Mouse (Mus musculus): ENCODE measurements around the gene Ccdc180. TPM values are rescaled to one million over a fixed set of nuclear protein-coding genes. Genes with fewer than 3 reads are reported as not detected.

The Ccdc180 gene
- polyA plus RNA-seq, 2 experiments from 2014 or later = 0.12 to 0.29 TPM

- no peak for ATAC-seq
Measured at GRCm38 (mm10) chr4:45911876-45912275, 21.8 kb downstream of the Ccdc180 start.

DNA sequence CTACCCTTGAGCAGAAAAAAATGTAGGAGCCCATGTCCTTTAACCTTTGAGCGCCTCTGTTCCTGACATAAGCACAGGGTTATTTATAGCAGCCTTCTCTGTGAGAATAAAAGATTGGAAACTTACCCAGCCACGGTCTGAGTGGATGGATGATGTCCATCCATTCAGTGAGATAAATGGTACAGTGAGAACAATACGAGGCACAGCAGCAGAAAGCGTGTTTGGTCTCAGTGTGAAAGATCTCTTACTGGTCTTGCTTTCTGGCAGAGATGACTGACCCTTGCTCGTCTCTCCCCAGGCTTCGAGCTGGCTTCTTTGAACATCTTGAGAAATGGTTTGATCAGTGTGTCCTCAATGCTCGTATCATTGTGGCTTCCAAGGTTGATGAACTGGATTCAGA lies 27.0 kb downstream of the Ccdc180 start:
- no peak for ATAC-seq

DNA sequence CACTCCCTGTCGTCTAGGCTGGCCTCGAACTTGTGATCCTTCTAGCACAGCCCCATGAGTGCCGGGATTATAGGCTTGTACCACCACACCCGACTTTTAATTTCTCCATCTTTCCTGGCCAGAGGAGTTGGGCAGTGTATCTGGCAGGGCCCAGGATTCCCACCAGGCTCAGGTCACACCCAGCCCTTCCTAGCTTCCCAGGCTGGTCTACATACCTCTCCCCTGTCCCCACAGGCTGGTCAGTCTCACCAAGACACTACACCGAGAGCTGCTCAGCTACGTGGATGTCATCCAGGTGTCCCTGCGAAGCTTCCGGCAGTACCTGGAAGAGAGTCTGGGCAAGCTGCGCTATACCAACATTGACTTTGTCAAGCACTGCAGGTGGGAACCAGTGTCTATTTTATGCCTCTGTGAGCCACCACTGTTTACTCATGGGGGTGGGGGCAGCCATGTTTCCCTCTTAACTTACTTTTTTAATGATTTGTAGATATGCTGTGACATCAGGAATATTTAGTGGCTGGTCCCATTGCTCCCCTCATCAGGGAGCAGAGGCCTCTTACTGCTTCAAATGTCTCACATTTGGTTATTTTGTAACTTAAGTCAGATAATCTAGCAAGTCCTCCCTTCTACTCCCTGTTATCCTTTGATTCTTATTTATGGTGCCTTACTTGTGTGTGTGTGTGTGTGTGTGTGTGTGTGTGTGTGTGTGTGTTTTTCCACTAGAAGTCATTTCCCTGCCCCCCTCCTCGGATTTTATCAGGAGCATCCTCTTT lies 31.7 kb downstream of the Ccdc180 start:
- ATAC-seq = no peak

DNA sequence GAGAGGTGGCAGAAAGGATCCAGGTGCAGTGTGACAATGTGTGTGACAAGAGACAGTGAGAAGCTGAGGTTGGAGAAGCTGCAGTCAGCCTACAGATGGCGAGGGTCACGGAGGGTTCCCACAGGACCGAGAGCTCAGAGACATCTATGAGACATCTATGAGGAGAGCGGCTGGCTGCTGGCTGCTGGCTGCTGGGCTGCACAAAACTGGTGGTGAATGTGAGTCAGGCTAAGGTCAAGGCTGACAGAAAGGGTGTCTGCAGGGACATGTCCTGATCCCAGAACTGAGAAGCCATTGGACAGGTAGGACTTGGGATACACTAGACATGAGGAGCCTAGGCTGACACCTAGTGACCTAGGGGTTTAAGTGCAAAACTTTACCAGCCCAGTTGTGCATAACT lies 33.9 kb downstream of the Ccdc180 start:
- ATAC-seq = no peak

GRCm38 (mm10) chr4:45928561-45928960 lies 38.5 kb downstream of the Ccdc180 start:
- no peak for ATAC-seq

- ATAC-seq = no peak
Measured at GRCm38 (mm10) chr4:45941628-45942044, 51.5 kb downstream of the Ccdc180 start.

DNA sequence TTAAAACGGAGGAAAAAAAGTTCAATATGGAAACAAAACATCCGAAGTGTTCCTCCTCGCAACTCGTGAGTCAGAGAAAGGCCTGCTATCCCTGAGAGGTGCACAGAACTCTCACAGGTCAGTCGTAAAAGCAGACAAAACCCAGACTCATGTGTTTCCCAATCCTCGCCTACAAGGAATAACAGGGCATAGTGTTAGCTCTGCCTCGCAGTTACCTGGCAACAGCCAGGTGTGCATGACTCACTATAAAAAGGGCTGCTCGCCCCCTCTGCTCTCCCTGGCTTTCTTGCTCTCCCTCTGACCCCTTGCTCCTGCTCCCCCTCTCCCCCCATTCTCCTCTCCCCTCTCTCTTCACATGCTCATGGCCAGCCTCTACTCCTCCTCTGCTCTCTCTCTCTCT lies 57.6 kb downstream of the Ccdc180 start:
- ATAC-seq = no peak

DNA sequence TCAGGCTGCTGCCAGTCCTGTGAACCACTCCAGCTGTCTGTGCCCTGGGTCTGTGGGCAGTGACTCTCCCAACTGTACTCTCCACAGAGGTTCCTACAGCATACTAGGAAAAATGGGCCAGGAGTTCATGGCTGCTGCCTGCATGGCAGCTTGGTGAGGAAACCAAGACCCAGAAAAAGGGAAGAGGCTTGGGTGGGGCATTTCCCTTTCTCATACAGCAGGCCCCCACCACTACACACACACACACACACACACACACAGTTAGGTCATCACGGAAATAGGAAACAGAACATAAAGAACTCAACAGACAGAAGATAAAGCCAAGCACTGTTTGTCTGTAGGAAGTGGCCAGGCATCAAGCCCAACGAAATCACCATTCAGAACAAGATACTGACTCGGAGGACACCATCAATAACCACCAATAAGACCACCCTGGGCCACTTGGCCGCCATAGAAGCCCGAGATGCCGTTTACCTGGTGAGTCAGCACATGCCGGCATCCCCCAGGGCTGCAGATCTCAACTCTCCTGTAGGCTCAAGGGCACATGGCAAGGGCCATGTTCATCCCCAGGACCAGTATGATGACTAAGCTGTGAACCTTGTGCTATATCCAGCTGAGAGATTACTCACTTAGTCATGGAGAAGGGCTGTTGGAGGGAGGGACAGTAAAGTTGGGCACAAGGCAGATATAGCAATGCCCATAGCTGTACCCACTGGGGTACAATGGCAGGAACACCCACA lies 59.2 kb downstream of the Ccdc180 start:
- peak; percentile 32 for ATAC-seq

DNA sequence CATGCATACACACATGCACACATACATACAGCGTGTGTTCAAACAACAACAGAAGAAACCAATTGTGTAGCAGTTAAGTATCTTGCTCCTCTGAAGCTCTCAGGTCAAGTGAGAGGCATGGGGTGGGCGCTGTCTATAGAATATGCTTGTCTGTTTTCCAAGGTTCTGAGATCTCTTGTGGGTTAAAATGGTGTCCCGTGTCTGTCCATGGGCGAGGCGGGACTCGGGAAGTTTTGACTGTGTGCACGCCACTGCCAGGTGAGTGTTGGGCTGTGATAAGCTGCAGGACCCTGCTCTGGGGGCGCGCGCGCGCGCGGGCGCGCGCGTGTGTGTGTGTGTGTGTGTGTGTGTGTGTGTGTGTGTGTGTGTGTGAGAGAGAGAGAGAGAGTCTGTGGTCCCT lies 61.7 kb downstream of the Ccdc180 start:
- no peak for ATAC-seq

DNA sequence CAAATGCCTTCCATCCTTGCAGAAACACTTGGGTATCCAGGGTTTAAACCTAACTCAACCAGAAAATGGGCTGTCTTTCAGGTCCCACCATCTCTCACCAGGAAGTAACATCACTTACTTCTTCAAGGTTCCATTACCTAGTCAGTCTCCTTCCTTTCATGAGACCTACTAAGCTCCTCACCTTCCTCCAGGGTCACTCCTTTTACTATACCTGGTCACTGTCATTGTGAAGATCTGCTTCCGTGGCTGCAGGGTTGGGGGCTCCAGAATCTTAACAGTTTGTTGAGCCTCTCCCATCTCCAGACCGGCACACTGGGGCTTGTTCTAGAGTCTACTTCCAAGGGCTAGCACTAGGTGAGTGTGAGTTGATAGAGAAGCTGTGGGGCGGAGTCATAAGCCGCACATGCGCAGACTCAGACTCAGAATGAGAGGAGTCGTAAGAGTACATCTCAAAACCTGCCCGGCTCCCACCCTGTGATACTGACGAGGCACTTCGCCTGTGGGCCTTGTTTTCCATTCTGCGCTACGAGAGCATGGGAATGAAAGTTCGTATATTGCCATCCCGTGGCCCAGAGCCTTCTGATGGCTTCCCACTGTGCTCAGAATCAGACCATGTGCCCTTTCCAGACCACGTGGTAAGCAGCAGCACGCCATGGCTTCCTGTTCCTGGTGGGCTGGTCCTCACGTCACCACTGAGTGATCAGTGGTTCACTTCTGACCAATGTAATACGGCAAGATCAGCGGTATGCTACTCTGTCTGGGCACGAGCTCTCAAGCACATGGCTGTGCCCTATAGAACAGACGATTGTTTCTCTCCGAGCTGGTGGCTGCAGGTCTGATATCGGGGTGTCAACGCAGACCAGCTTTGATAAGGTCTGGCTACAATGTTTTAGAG lies 63.2 kb downstream of the Ccdc180 start:
- ATAC-seq = no peak

GRCm38 (mm10) chr4:45955235-45955634 lies 65.1 kb downstream of the Ccdc180 start:
- ATAC-seq = no peak

DNA sequence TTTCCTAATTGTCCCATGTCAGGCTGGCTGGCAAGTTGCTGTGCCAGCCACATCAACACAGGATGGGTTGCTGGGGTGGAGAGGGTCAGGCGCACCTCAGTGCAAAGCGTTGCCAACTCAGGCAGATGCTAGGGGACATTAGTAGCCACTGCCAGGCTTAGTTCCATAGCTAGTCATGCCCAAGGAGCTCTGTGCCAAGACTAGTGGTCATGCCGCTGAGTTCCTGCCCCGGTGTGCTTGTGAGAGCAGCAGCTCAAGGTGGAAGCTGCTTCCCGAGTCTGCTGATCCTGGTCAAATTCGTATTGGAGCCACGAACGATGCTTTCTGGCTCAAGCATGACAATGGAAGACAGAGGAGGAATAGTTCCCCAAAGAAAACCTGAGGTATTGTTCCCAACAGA lies 66.0 kb downstream of the Ccdc180 start:
- no peak for ATAC-seq

DNA sequence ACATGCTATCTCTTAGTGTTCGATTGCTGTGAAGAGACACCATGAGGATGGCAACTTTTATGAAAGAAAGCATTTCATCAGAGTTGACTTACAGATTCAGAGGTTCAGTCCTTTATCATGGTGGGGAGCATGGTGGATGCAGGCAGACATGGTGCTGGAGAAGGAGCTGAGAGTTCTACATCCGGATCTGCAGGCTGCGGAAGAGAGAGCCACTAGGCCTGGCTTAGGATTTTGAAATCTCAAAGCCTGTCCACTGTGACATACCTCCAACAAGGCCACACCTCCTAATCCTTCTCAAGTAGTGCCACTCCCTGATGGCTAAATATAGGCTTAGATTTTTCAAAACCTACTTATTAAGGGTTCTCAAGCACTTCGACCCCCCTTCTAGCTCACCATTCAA lies 66.6 kb downstream of the Ccdc180 start:
- no peak for ATAC-seq

DNA sequence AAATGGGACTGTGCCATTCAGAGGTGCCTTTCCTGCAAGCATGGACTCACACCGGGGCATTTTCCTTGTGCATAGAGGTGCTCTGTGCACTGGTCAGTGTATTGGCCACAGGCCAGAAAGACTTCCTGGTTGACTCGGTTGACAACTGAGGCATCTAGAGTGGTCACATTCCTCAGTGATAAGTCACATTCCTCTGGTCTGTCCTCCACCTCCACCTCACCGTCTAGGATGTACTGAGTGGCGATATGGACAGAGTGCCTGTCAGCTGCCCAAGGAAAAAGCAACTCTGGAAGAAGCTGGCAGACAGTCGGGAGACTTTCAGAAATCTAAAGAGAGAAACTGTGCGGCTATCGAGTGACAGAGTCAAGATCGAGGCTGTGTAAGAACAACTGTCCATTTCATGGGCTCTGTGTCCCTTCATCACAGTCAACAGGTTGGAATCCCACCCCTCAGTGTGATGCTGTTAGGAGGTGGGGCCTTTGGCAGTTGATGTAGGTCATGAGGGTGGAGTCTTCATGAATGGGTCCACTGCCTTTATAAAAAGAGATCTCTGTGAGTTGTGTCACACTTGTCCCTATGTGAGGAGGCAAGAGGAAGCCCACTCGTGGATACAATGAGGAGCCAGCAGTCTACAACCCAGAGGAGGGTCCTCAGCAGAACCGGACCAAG lies 74.8 kb downstream of the Ccdc180 start, which contains the start of gene Tdrd7:
TSS of gene Tdrd7 (plus strand) at position 564 of the 669 bp plus-strand sequence.
- ATAC-seq = no peak

DNA sequence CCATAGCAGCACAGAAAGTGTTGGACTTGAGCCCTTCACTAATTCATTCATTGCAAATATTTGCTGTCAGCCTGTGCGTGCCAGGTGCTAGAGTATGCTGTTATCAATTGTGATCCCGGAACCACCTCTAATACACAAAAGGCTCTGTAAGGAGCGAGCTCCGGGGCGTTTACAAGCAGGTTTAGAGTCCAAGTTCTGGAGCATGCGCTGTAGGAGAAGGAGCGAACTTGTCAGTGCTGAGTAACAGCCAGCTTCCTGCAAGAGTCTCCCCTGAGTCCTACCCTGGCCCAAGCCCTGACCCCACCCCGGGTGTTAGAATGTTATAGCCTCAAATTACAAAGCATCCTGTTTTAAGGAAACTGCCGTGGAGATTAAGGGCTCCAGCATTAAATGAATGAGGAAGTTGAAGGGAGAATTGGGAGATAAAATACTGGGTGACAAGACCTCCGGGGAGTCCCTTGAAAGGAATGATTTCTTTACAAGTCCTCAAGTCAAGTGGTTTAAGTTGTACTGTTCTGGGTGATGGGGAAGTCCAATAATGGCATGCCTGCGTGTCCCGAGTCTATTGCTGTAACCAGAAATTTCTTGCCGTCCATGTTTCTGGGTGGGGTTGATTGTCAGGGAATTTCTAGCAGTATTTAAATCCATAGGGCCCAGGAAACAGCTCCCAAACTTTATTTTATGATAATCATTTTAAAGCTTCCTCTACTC lies 75.8 kb downstream of the Ccdc180 start:
- ATAC-seq = no peak

- ATAC-seq = no peak
Measured at GRCm38 (mm10) chr4:45966716-45967115, 76.6 kb downstream of the Ccdc180 start.

- ATAC-seq = no peak
Measured at GRCm38 (mm10) chr4:45967479-45968341, 77.6 kb downstream of the Ccdc180 start.

GRCm38 (mm10) chr4:45969051-45969450 lies 78.9 kb downstream of the Ccdc180 start:
- no peak for ATAC-seq

- ATAC-seq = no peak
Measured at GRCm38 (mm10) chr4:45970048-45970560, 80.0 kb downstream of the Ccdc180 start.

GRCm38 (mm10) chr4:45971806-45972447 lies 81.8 kb downstream of the Ccdc180 start:
- ATAC-seq = peak; percentile 70

Data from activated CD4-positive, CD25-positive, alpha-beta regulatory T cell, adult 4 months (primary cell).